Mouse (Mus musculus): Measurements from ENCODE around the gene Gm20517.

GRCm38 (mm10) chr17:47715037-47715436 lies 103.6 kb downstream of the Gm20517 start:
- TF ChIP-seq CTCF (IDR thresholded peaks at IDR 0.05; ENCODE audit: low read depth) (no peak), EP300 (optimal IDR thresholded peaks at IDR 0.05) (no peak)

All from stomach, postnatal 0 days (tissue).